Mouse (Mus musculus): Measurements from ENCODE around the gene Leap2. TPM values are rescaled to one million over a fixed set of nuclear protein-coding genes. Genes with fewer than 3 reads are reported as not detected.

Gene Leap2
- polyA plus RNA-seq (2015; fragmentation: Nextera tagmentation; extraction: Ambion mirVana) = 1.0 TPM in 1 of 2 replicates, not detected in the other

DNA sequence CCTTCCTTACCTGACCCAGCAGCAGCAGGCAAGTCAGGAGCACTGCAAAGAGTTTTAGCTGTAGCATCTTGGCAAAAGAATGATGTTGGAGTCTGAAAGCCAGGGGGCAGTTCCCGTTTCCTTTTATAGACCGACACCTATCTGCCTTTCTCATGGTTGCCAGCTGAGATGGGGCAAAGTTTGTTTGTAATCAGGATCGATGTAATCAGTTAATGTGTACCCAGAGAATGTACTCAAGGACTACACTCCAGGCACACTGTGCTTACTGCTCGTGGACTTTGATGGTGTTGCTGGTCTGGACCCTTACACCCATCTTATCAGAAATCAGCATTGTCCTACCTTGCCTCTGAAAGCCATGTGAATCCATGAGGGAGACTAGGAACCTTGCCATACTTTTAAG is at the start of gene Leap2:
Leap2 (minus strand) TSS at position 135 of the 400 bp plus-strand sequence.
- no peak for ATAC-seq (ENCODE audit: low read depth)
- Histone ChIP-seq H3K27ac (ENCODE audit: low read length) (no peak within 1 kb of the TSS), H3K4me3 (ENCODE audit: low read length) (no peak within 1 kb of the TSS), H3K36me3 (ENCODE audit: control insufficient read depth, insufficient read depth, low read length) (peaks cover 5% of the 10 kb centered on the region), H3K4me2 (ENCODE audit: low read depth, low read length) (no peak within 1 kb of the TSS), H3K4me1 (replicated peaks; ENCODE audit: control insufficient read depth, insufficient read depth, low read length) (no peaks in the 10 kb centered on the region), H3K9me3 (ENCODE audit: control insufficient read depth, low read length) (no peaks in the 10 kb centered on the region), H3K27me3 (ENCODE audit: control insufficient read depth, insufficient read depth, low read depth, low read length) (no peaks in the 10 kb centered on the region), H3K9ac (ENCODE audit: low read length) (no peak within 1 kb of the TSS)
- 62% methylated on average over 4 of the region's 4 CpGs for WGBS

DNA sequence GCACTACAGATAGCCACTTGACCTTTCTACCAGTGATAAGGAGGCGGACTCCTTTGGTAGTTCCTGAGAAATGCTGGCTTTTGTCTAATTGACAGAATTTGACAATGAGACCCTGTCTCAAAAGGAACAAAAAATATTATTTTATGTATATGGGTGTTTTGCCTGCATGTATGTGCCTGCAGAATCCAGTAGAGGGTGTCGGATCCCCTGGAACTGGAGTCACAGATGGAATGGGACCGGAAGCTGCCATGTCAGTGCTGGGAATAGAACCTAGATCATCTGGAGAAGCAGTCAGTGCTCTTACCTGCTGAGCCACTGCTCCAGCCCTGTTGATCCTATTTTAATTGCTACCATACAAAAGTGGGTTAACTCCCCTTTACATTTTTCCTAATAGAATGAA is 49.7 kb upstream of the Leap2 start:
- no peak overlapping the region for H3K4me3 ChIP-seq (ENCODE audit: low read length)
- no peaks in the 10 kb centered on the region for H3K36me3 ChIP-seq (ENCODE audit: control insufficient read depth, insufficient read depth, low read length)
- H3K27ac ChIP-seq (ENCODE audit: low read length) = no peak overlapping the region
- H3K4me1 ChIP-seq (replicated peaks; ENCODE audit: control insufficient read depth, insufficient read depth, low read length) = peaks cover 7% of the 10 kb centered on the region; the same call in 1 of the 2 replicates
- ATAC-seq (ENCODE audit: low read depth) = no peak
- H3K9ac ChIP-seq (ENCODE audit: low read length) = no peak overlapping the region
- H3K27me3 ChIP-seq (ENCODE audit: control insufficient read depth, insufficient read depth, low read depth, low read length) = peaks cover 47% of the 10 kb centered on the region
- no peak overlapping the region for H3K4me2 ChIP-seq (ENCODE audit: low read depth, low read length)
- no peaks in the 10 kb centered on the region for H3K9me3 ChIP-seq (ENCODE audit: control insufficient read depth, low read length)
- 58% methylated on average over 3 of the region's 3 CpGs for WGBS

- Histone ChIP-seq H3K9me3 (ENCODE audit: control insufficient read depth, low read length) (no peaks in the 10 kb centered on the region), H3K4me3 (ENCODE audit: low read length) (peak within 1 kb of the TSS; percentile 20), H3K27me3 (ENCODE audit: control insufficient read depth, insufficient read depth, low read depth, low read length) (peaks cover 36% of the 10 kb centered on the region), H3K27ac (ENCODE audit: low read length) (no peak within 1 kb of the TSS), H3K9ac (ENCODE audit: low read length) (peak within 1 kb of the TSS; percentile 26; the same call in 1 of the 2 replicates), H3K36me3 (ENCODE audit: control insufficient read depth, insufficient read depth, low read length) (no peaks in the 10 kb centered on the region), H3K4me1 (replicated peaks; ENCODE audit: control insufficient read depth, insufficient read depth, low read length) (peaks cover 10% of the 10 kb centered on the region; the same call in 1 of the 2 replicates), H3K4me2 (ENCODE audit: low read depth, low read length) (peak within 1 kb of the TSS; percentile 43)
- 3% methylated on average over 29 of the region's 29 CpGs for WGBS
- peak; percentile 88 for ATAC-seq (ENCODE audit: low read depth)
Observed at GRCm38 (mm10) chr11:53469968-53470695, 47.2 kb upstream of the Leap2 start, which contains the start of gene Gm9837. Gene Gm9837, minus strand, starts transcription at chr11:53470479.

DNA sequence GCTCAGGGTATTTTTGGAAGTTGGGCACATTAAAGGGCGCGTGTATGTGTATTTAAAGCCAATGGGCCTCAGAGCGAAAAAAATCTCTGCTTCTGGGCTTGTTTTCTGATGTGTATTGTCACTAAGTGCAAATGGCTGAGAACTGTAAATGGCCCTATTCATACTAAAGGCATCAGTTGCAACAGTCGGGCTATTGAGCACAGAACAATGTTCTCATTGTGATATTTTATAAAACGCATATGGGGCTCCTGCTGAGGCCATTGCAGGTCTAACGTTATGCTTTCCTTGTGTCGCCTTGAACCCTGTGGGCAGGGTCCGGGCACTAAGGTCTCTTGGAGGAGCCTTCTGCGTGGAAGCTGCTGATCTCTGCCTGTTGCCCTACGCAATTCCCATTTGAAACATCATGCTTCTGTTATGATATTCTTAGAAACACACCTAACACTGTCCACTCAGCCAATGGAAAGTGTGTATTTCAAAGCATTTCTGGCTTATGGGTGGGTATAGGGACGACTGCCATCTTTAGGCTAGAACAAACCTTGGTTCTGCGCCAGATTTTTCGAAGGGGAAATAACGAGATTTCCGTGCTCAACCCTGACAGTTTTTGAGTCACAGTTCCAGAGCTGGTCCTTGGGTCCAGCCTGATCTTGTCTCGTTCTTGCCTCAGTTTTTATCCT is 46.5 kb upstream of the Leap2 start:
- H3K9me3 ChIP-seq (ENCODE audit: control insufficient read depth, low read length) = no peaks in the 10 kb centered on the region
- peak overlapping the region; percentile 17 for H3K4me3 ChIP-seq (ENCODE audit: low read length)
- peaks cover 10% of the 10 kb centered on the region; the same call in 1 of the 2 replicates for H3K4me1 ChIP-seq (replicated peaks; ENCODE audit: control insufficient read depth, insufficient read depth, low read length)
- H3K36me3 ChIP-seq (ENCODE audit: control insufficient read depth, insufficient read depth, low read length) = no peaks in the 10 kb centered on the region
- H3K9ac ChIP-seq (ENCODE audit: low read length) = peak overlapping the region; percentile 26; the same call in 1 of the 2 replicates
- no peak overlapping the region for H3K27ac ChIP-seq (ENCODE audit: low read length)
- peak; percentile 18 for ATAC-seq (ENCODE audit: low read depth)
- peak overlapping the region; percentile 43 for H3K4me2 ChIP-seq (ENCODE audit: low read depth, low read length)
- 35% methylated on average over 16 of the region's 16 CpGs for WGBS
- peaks cover 36% of the 10 kb centered on the region for H3K27me3 ChIP-seq (ENCODE audit: control insufficient read depth, insufficient read depth, low read depth, low read length)

- peaks cover 50% of the 10 kb centered on the region for H3K27me3 ChIP-seq (ENCODE audit: control insufficient read depth, insufficient read depth, low read depth, low read length)
- no peaks in the 10 kb centered on the region for H3K36me3 ChIP-seq (ENCODE audit: control insufficient read depth, insufficient read depth, low read length)
- peak overlapping the region; percentile 37 for H3K4me3 ChIP-seq (ENCODE audit: low read length)
- H3K27ac ChIP-seq (ENCODE audit: low read length) = no peak overlapping the region
- peak; percentile 65 for ATAC-seq (ENCODE audit: low read depth)
- 6% methylated on average over 40 of the region's 40 CpGs for WGBS
- peak overlapping the region; percentile 62 for H3K4me2 ChIP-seq (ENCODE audit: low read depth, low read length)
- H3K9ac ChIP-seq (ENCODE audit: low read length) = peak overlapping the region; percentile 60
- no peaks in the 10 kb centered on the region for H3K9me3 ChIP-seq (ENCODE audit: control insufficient read depth, low read length)
- peaks cover 13% of the 10 kb centered on the region; the same call in 1 of the 2 replicates for H3K4me1 ChIP-seq (replicated peaks; ENCODE audit: control insufficient read depth, insufficient read depth, low read length)
Observed at GRCm38 (mm10) chr11:53466231-53466971, 43.4 kb upstream of the Leap2 start.

- Histone ChIP-seq H3K27me3 (ENCODE audit: control insufficient read depth, insufficient read depth, low read depth, low read length) (peaks cover 41% of the 10 kb centered on the region), H3K36me3 (ENCODE audit: control insufficient read depth, insufficient read depth, low read length) (no peaks in the 10 kb centered on the region), H3K9ac (ENCODE audit: low read length) (peak overlapping the region; percentile 55), H3K4me1 (replicated peaks; ENCODE audit: control insufficient read depth, insufficient read depth, low read length) (peaks cover 6% of the 10 kb centered on the region; the same call in 1 of the 2 replicates), H3K27ac (ENCODE audit: low read length) (no peak overlapping the region), H3K4me2 (ENCODE audit: low read depth, low read length) (peak overlapping the region; percentile 78), H3K9me3 (ENCODE audit: control insufficient read depth, low read length) (no peaks in the 10 kb centered on the region), H3K4me3 (ENCODE audit: low read length) (peak overlapping the region; percentile 48)
- peak; percentile 26; the same call in 1 of the 2 replicates for ATAC-seq (ENCODE audit: low read depth)
- 6% methylated on average over 55 of the region's 55 CpGs for WGBS
Observed at GRCm38 (mm10) chr11:53463551-53464424, 40.8 kb upstream of the Leap2 start.

GRCm38 (mm10) chr11:53461727-53462126 is 38.8 kb upstream of the Leap2 start:
- WGBS = 39% methylated on average over 5 of the region's 5 CpGs
- no peak for ATAC-seq (ENCODE audit: low read depth)

DNA sequence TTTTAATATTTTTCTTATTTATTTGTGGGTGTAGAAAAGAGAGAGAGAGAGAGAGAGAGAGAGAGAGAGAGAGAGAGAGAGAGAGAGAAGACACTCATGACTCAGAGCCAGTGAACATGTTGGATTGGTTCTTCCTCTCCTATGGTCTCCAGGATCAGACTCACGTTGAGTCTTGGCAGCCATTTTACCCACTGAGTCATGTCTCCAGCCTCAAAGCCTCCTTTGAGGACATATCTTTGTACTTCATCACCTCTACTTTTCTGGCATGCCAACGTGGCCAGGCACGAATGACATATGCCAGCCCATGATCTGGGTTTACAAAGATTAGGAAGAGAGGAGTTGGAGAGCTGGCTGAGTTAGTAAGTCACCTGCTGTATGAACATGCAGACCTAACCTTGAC is 37.2 kb upstream of the Leap2 start:
- Histone ChIP-seq H3K4me1 (replicated peaks; ENCODE audit: control insufficient read depth, insufficient read depth, low read length) (peaks cover 6% of the 10 kb centered on the region; the same call in 1 of the 2 replicates), H3K36me3 (ENCODE audit: control insufficient read depth, insufficient read depth, low read length) (no peaks in the 10 kb centered on the region), H3K9ac (ENCODE audit: low read length) (no peak overlapping the region), H3K27me3 (ENCODE audit: control insufficient read depth, insufficient read depth, low read depth, low read length) (peaks cover 31% of the 10 kb centered on the region), H3K4me3 (ENCODE audit: low read length) (no peak overlapping the region), H3K27ac (ENCODE audit: low read length) (no peak overlapping the region), H3K4me2 (ENCODE audit: low read depth, low read length) (no peak overlapping the region), H3K9me3 (ENCODE audit: control insufficient read depth, low read length) (no peaks in the 10 kb centered on the region)
- 66% methylated on average over 3 of the region's 3 CpGs for WGBS
- ATAC-seq (ENCODE audit: low read depth) = no peak

More at GRCm38 (mm10) chr11:53461727-53462126, 38.8 kb upstream of the Leap2 start:
- Histone ChIP-seq H3K27ac (ENCODE audit: low read length) (no peak overlapping the region), H3K4me2 (ENCODE audit: low read depth, low read length) (no peak overlapping the region), H3K4me1 (replicated peaks; ENCODE audit: control insufficient read depth, insufficient read depth, low read length) (peaks cover 4% of the 10 kb centered on the region; the same call in 1 of the 2 replicates), H3K36me3 (ENCODE audit: control insufficient read depth, insufficient read depth, low read length) (no peaks in the 10 kb centered on the region), H3K9ac (ENCODE audit: low read length) (no peak overlapping the region), H3K27me3 (ENCODE audit: control insufficient read depth, insufficient read depth, low read depth, low read length) (peaks cover 39% of the 10 kb centered on the region), H3K4me3 (ENCODE audit: low read length) (no peak overlapping the region), H3K9me3 (ENCODE audit: control insufficient read depth, low read length) (no peaks in the 10 kb centered on the region)

Measured in lung, embryonic 16.5 days (tissue).